Mouse (Mus musculus) forebrain, embryonic 12.5 days (tissue): ENCODE measurements around the gene Lalba. TPM values are rescaled to one million over a fixed set of nuclear protein-coding genes. Genes with fewer than 3 reads are reported as not detected.

ENCODE experiments used
- microRNA-seq: library from miRNA; unstranded; fragments of <30 nt; microRNA quantifications from one replicate; pipeline ENCODE4, GENCODE M21; 2017
- polyA plus RNA-seq: library from polyadenylated mRNA; unstranded; fragments of >200 nt; fragmentation: Nextera tagmentation; extraction: Ambion mirVana; gene quantifications from 2 replicates; pipeline ENCODE4 v1.2.1, GENCODE M21; 2016

Lalba gene
- polyA plus RNA-seq, 1 experiment from 2014 or later, result not detected

Small RNAs within 50 kb of the gene (microRNA-seq; reads per million reads assigned to microRNA genes)
- gene Mir1291, result not detected

Other genes with a start within 250 kb of the Lalba start
- not detected in 2 replicates for gene Olfr286, start 248.3 kb downstream of the Lalba start, polyA plus RNA-seq
- not detected in 2 replicates for gene H1fnt, start 225.4 kb downstream of the Lalba start, polyA plus RNA-seq
- 2.4 and 2.8 TPM in 2 replicates for gene Zfp641, start 186.6 kb downstream of the Lalba start, polyA plus RNA-seq
- gene Olfr285, start 165.4 kb downstream of the Lalba start, polyA plus RNA-seq, result not detected in 2 replicates
- gene Olfr284, start 141.7 kb downstream of the Lalba start, polyA plus RNA-seq, result not detected in 2 replicates
- gene Olfr283, start 101.8 kb downstream of the Lalba start, polyA plus RNA-seq, result 0.08 TPM in 1 of 2 replicates, not detected in the other
- not detected in 2 replicates for gene Olfr282, start 51.5 kb downstream of the Lalba start, polyA plus RNA-seq
- gene Olfr281, start 30.1 kb downstream of the Lalba start, polyA plus RNA-seq, result 0.05 TPM in 1 of 2 replicates, not detected in the other
- not detected in 2 replicates for gene OR5BS1P, start 12.8 kb downstream of the Lalba start, polyA plus RNA-seq
- gene Olfr279, start 9.7 kb upstream of the Lalba start, polyA plus RNA-seq, result not detected in 2 replicates
- 178 and 183 TPM in 2 replicates for gene Kansl2, start 51.5 kb upstream of the Lalba start, polyA plus RNA-seq
- 61.2 and 63.2 TPM in 2 replicates for gene Ccnt1, start 88.2 kb upstream of the Lalba start, polyA plus RNA-seq
- not detected in 2 replicates for gene 4930415O20Rik, start 88.3 kb upstream of the Lalba start, polyA plus RNA-seq
- gene Adcy6, start 127.4 kb upstream of the Lalba start, polyA plus RNA-seq, result 12.9 and 14.2 TPM in 2 replicates
- gene Cacnb3, start 148.1 kb upstream of the Lalba start, polyA plus RNA-seq, result 77.1 and 80.4 TPM in 2 replicates
- gene Ddx23, start 180.2 kb upstream of the Lalba start, polyA plus RNA-seq, result 23.9 and 24.1 TPM in 2 replicates
- 3.9 TPM in 2 replicates for gene Rnd1, start 194.7 kb upstream of the Lalba start, polyA plus RNA-seq
- 1.5 and 1.7 TPM in 2 replicates for gene Ccdc65, start 225.5 kb upstream of the Lalba start, polyA plus RNA-seq
- gene Fkbp11, start 245.5 kb upstream of the Lalba start, polyA plus RNA-seq, result 6.2 and 8.5 TPM in 2 replicates